Mouse (Mus musculus): ENCODE results near the gene Bbox1. TPM values are rescaled to one million over a fixed set of nuclear protein-coding genes. Genes with fewer than 3 reads are reported as not detected.
A peak's percentile ranks its signal among the peaks of the same experiment; 100 is the strongest.

The Bbox1 gene
- polyA plus RNA-seq, 1 experiment from 2014 or later = 0.07 TPM

DNA sequence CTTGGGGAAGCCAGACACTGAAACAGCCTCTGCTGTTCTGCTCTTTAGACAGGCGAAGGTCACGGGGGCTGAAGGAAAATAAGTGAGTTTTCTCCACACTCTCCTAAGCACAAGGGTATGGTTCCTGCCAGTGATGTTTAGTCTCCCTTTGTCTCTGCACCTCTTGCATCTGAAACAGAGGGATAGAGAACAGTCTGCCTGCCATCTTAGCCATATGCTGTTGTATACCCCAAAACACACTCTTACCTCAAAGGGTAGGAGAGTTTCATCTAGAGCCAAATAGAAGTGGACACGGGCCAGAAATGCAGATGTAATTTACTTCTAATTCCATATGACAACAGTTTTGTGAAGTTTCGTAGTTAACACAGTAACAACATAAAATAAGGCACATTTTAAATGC lies 83.6 kb downstream of the Bbox1 start:
- no peak overlapping the region for H3K4me3 ChIP-seq (replicated peaks)
- 81% methylated on average over 4 of the region's 4 CpGs for WGBS
- H3K4me1 ChIP-seq (replicated peaks) = no peaks in the 10 kb centered on the region; the same call in 1 of the 2 replicates
- H3K4me2 ChIP-seq (replicated peaks) = no peak overlapping the region
- no peaks in the 10 kb centered on the region for H3K36me3 ChIP-seq
- H3K27ac ChIP-seq = no peak overlapping the region
- H3K9me3 ChIP-seq = no peaks in the 10 kb centered on the region
- no peak overlapping the region for H3K9ac ChIP-seq (replicated peaks)
- no peak for ATAC-seq
- H3K27me3 ChIP-seq = no peaks in the 10 kb centered on the region

DNA sequence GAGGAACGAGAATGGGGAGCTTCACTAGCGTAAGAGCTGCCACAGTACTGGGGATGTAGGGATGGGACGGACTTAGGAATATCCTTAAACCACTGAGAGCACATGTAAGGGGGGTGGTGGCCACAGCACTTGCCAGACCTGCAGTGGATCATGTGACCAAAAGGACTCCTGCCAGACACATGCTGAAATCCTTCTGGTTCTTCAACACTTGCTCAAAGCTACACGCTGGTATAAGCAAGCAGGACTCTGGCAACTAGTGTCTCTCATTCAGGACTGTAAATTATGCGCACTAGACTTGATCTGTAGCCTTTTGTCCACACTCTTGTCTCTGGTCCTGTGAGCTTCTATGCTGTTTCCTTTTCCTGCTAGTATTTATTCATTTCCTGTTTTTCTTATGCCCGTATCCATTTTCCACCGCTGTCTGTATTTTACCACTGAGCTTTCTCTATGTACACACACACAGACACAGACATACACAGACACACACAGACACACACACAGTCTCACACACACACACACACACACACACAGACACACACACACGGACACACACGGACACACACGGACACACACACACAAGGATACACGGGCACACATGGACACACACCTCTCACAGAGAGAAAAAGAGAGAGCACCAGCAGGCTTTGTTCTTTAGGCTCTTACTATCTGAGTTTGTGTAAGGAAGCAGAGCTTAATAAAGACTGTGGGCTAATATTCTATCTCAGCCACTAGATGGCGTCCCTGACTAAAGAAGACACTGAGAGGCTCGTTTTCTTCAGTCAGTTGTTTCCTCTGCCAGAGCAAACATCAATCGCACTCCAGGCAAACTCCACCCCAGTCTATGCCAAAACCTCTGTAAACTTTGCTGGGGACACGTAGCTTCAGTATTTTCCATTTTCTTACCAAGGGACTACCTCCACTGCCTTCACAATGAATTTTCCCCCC lies 84.9 kb downstream of the Bbox1 start:
- no peaks in the 10 kb centered on the region; the same call in 1 of the 2 replicates for H3K4me1 ChIP-seq (replicated peaks)
- H3K4me2 ChIP-seq (replicated peaks) = peak overlapping the region; percentile 23
- WGBS = 45% methylated on average over 15 of the region's 15 CpGs
- peak; percentile 87 for ATAC-seq
- H3K9ac ChIP-seq (replicated peaks) = no peak overlapping the region
- no peak overlapping the region for H3K4me3 ChIP-seq (replicated peaks)
- H3K9me3 ChIP-seq = no peaks in the 10 kb centered on the region
- H3K27me3 ChIP-seq = no peaks in the 10 kb centered on the region
- no peak overlapping the region for H3K27ac ChIP-seq
- H3K36me3 ChIP-seq = no peaks in the 10 kb centered on the region

- no peaks in the 10 kb centered on the region; the same call in 1 of the 2 replicates for H3K4me1 ChIP-seq (replicated peaks)
- H3K27me3 ChIP-seq = no peaks in the 10 kb centered on the region
- no peak overlapping the region for H3K9ac ChIP-seq (replicated peaks)
- H3K4me2 ChIP-seq (replicated peaks) = no peak overlapping the region
- WGBS = 47% methylated on average over 4 of the region's 4 CpGs
- H3K4me3 ChIP-seq (replicated peaks) = no peak overlapping the region
- H3K36me3 ChIP-seq = no peaks in the 10 kb centered on the region
- H3K27ac ChIP-seq = no peak overlapping the region
- ATAC-seq = no peak
- no peaks in the 10 kb centered on the region for H3K9me3 ChIP-seq
Observed at GRCm38 (mm10) chr2:110226421-110226820, 87.9 kb downstream of the Bbox1 start.

GRCm38 (mm10) chr2:110225969-110226368 lies 88.4 kb downstream of the Bbox1 start:
- H3K4me1 ChIP-seq (replicated peaks) = no peaks in the 10 kb centered on the region; the same call in 1 of the 2 replicates
- no peak overlapping the region for H3K9ac ChIP-seq (replicated peaks)
- ATAC-seq = no peak
- no peak overlapping the region for H3K27ac ChIP-seq
- H3K4me3 ChIP-seq (replicated peaks) = no peak overlapping the region
- H3K36me3 ChIP-seq = no peaks in the 10 kb centered on the region
- no peaks in the 10 kb centered on the region for H3K27me3 ChIP-seq
- H3K9me3 ChIP-seq = no peaks in the 10 kb centered on the region
- no peak overlapping the region for H3K4me2 ChIP-seq (replicated peaks)

DNA sequence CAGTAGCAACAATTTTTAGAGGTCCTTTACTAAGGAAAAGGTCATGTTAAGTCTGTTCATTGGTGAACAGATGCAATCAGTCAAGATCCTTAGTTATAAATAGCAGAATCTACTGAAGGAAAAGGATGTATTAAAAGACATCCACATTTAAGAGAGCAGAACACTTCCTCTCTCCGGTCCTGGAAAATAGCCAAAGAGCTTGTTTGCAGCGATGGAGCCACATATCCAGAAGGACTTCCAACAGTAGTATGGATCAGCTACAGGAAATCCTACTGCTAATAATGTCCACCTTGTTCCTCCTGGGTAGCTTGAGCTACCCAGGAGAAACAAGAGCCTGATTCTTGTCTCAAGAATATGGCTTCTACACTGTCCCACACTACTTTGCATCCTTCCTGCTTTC lies 91.6 kb downstream of the Bbox1 start:
- Histone ChIP-seq H3K27me3 (no peaks in the 10 kb centered on the region), H3K9me3 (no peaks in the 10 kb centered on the region), H3K36me3 (no peaks in the 10 kb centered on the region), H3K4me2 (replicated peaks) (no peak overlapping the region), H3K9ac (replicated peaks) (no peak overlapping the region), H3K4me3 (replicated peaks) (no peak overlapping the region), H3K27ac (no peak overlapping the region), H3K4me1 (replicated peaks) (no peaks in the 10 kb centered on the region)
- no peak for ATAC-seq
- 92% methylated on average over 2 of the region's 2 CpGs for WGBS

DNA sequence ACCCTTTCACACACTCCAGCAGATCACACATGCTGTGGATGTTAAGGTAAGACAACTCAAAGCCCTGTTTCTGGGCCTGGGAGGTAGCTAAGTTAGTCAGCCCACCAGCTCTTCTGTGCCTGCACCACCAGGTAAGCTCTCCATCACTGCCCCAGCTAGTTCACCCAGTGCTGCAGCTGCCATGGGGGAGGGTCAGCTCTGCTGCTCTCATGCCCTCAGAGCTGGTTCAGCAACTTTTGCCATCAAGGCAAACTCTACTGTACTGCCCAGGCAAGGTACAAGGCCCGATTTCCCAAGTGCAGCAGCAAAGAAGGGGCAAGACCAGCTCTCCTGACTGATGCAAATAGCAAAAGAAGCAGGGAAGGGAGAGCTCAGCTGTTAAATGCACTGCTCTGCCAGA lies 93.9 kb downstream of the Bbox1 start:
- ATAC-seq = no peak
- Histone ChIP-seq H3K4me3 (replicated peaks) (no peak overlapping the region), H3K4me1 (replicated peaks) (no peaks in the 10 kb centered on the region), H3K36me3 (no peaks in the 10 kb centered on the region), H3K4me2 (replicated peaks) (no peak overlapping the region), H3K9ac (replicated peaks) (no peak overlapping the region), H3K9me3 (no peaks in the 10 kb centered on the region), H3K27ac (no peak overlapping the region), H3K27me3 (no peaks in the 10 kb centered on the region)
- 78% methylated on average over 1 of the region's 1 CpGs for WGBS

DNA sequence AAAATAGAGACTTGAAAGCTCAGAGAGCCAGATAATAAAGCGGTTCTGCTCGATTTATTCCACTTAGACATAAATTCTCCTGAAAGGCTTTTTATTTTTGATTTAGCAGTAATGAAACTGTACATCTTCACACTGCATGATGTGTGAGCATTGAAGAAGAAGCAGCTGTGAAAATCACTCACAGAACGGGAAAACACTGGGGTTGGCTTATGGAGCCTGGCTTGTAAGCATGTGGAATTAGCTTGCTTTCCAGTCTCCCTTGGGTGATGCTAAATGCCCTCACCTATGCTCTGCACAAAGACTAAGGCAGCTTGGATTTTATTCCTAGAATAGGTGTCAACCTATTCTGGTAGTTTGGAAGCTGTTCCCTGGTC lies 98.7 kb downstream of the Bbox1 start:
- 74% methylated on average over 3 of the region's 3 CpGs for WGBS
- no peaks in the 10 kb centered on the region for H3K36me3 ChIP-seq
- ATAC-seq = no peak
- H3K4me2 ChIP-seq (replicated peaks) = no peak overlapping the region
- no peaks in the 10 kb centered on the region for H3K27me3 ChIP-seq
- no peak overlapping the region for H3K9ac ChIP-seq (replicated peaks)
- H3K4me3 ChIP-seq (replicated peaks) = no peak overlapping the region
- no peak overlapping the region for H3K27ac ChIP-seq
- no peaks in the 10 kb centered on the region for H3K4me1 ChIP-seq (replicated peaks)
- no peaks in the 10 kb centered on the region for H3K9me3 ChIP-seq

GRCm38 (mm10) chr2:110214991-110215684 lies 99.2 kb downstream of the Bbox1 start:
- no peak for ATAC-seq
- no peaks in the 10 kb centered on the region for H3K9me3 ChIP-seq
- WGBS = 76% methylated on average over 9 of the region's 9 CpGs
- no peak overlapping the region for H3K4me2 ChIP-seq (replicated peaks)
- H3K27me3 ChIP-seq = no peaks in the 10 kb centered on the region
- H3K4me3 ChIP-seq (replicated peaks) = no peak overlapping the region
- H3K4me1 ChIP-seq (replicated peaks) = no peaks in the 10 kb centered on the region
- no peak overlapping the region for H3K27ac ChIP-seq
- no peak overlapping the region for H3K9ac ChIP-seq (replicated peaks)
- H3K36me3 ChIP-seq = no peaks in the 10 kb centered on the region

DNA sequence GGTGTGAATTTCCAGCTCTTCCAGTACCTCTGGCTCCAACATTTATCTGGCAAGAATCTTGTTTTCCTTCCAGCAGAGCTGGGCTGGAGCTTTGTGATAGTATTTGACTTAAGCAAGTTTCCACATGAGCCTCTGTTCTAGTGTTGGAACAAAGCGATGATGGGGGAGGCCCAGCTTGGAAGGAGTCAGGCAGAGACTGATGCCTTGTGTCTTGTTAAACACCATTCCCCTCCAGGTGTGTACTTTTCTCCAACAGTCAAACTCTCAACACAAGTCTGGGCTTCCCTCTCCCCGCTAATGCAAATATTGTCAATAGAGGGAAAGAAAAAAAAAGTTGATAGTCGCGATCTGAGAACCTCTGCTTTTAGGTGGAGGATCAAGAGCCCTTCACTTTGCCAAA lies 100.1 kb downstream of the Bbox1 start:
- H3K9ac ChIP-seq (replicated peaks) = no peak overlapping the region
- no peak for ATAC-seq
- no peaks in the 10 kb centered on the region for H3K27me3 ChIP-seq
- H3K9me3 ChIP-seq = no peaks in the 10 kb centered on the region
- H3K36me3 ChIP-seq = no peaks in the 10 kb centered on the region
- no peak overlapping the region for H3K4me3 ChIP-seq (replicated peaks)
- no peak overlapping the region for H3K4me2 ChIP-seq (replicated peaks)
- no peaks in the 10 kb centered on the region for H3K4me1 ChIP-seq (replicated peaks)
- H3K27ac ChIP-seq = no peak overlapping the region
- 90% methylated on average over 4 of the region's 4 CpGs for WGBS

Other genes with a start within 250 kb of the Bbox1 start
- 0.76 and 1.1 TPM in 2 replicates for gene Fibin, start 48.6 kb upstream of the Bbox1 start, polyA plus RNA-seq (2015; fragmentation: Nextera tagmentation; extraction: Ambion mirVana)

All from midbrain, embryonic 13.5 days (tissue).